Comparison of ENCODE assay signal across 14 mouse cellular contexts in the genomic region with DNA sequence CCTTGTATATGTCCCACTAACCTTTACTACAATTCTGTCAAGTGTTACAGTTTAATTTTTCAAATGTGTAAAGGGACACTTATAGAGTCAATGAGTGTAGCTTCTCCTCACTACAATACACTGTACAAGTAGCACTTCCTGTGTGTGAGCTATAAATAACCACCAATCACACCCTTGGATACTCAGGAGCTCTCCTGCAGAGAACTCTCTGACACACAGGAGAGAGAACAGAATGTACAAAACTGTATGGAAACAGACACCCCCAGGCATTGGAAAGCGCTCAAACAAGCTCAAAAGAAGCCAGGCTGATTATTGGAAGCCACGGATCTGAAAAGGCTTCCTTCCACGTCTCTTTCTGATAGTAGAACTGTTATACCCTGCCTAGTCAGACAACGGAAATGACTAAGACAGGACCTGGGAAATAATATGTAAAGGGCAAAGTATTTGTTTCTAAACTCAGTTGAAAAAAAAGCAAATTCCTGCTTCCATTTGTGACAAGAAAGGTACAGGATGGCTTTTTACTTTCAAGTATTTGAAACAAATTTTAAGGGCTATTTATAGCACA.
DNase-seq lines count a peak whose midpoint lies in the region; ATAC-seq lines count a peak whose summit lies in the region.
"Had no signal": no experiment of that assay in that cellular context is flagged by ENCODE, and none has a peak within 500 bp of the region (broad histone marks: within the 10 kb centered on the region; RNA-seq: fewer than 3 reads in every experiment).

No protein-coding gene starts in this region.

- H3K9me3 ChIP-seq in midbrain, embryonic 15.5 days: no peaks in the 10 kb centered on the region
- H3K9me3 ChIP-seq in midbrain, embryonic 16.5 days (replicated peaks; ENCODE audit: control insufficient read depth, low read length, poor library complexity, severe bottlenecking): no peaks in the 10 kb centered on the region
- no peaks in the 10 kb centered on the region for H3K9me3 ChIP-seq in heart, embryonic 12.5 days (replicated peaks)
- H3K9me3 ChIP-seq: limb, embryonic 10.5 days; liver, embryonic 15.5 days had no signal

- no peak overlapping the region for H3K4me3 ChIP-seq in midbrain, embryonic 15.5 days
- H3K4me3 ChIP-seq in midbrain, embryonic 16.5 days (ENCODE audit: low read depth, low read length): no peak overlapping the region
- no peak overlapping the region for H3K4me3 ChIP-seq in heart, embryonic 12.5 days
- H3K4me3 ChIP-seq: limb, embryonic 10.5 days; liver, embryonic 15.5 days had no signal

- no peak overlapping the region for H3K9ac ChIP-seq in midbrain, embryonic 15.5 days
- no peak overlapping the region for H3K9ac ChIP-seq in midbrain, embryonic 16.5 days (ENCODE audit: low read depth, low read length)
- no peak overlapping the region for H3K9ac ChIP-seq in heart, embryonic 12.5 days
- H3K9ac ChIP-seq: liver, embryonic 15.5 days had no signal

- ATAC-seq in midbrain, embryonic 15.5 days (replicated peaks): peak; percentile 52; the same call in 1 of the 2 replicates
- ATAC-seq in midbrain, embryonic 16.5 days: no peak
- ATAC-seq in heart, embryonic 12.5 days (ENCODE audit: insufficient number of reproducible peaks, low FRiP score): no peak

- 72% methylated on average over 4 of the region's 4 CpGs for WGBS in midbrain, embryonic 15.5 days
- whole genome bisulfite sequencing in midbrain, embryonic 16.5 days: 64% methylated on average over 4 of the region's 4 CpGs
- 65% methylated on average over 4 of the region's 4 CpGs for WGBS in heart, embryonic 12.5 days

- no peak overlapping the region for H3K4me2 ChIP-seq in midbrain, embryonic 15.5 days
- H3K4me2 ChIP-seq in midbrain, embryonic 16.5 days (ENCODE audit: low read length): no peak overlapping the region
- H3K4me2 ChIP-seq in heart, embryonic 12.5 days: no peak overlapping the region
- H3K4me2 ChIP-seq: liver, embryonic 15.5 days had no signal

- peak; percentile 16 for DNase-seq in gastrocnemius, adult 18-20 months (ENCODE audit: low spot score)
- no peak for DNase-seq in gastrocnemius, adult 8-10 months (ENCODE audit: low spot score in 2 of 2)
- peak; percentile 46 for DNase-seq in adipocyte (ENCODE audit: low spot score)
- peak; percentile 18 for DNase-seq in naive thymus-derived CD4-positive, alpha-beta T cell, adult 2 months (ENCODE audit: low read depth)
- no peak for DNase-seq in spleen, postnatal 10 days (ENCODE audit: low spot score in 2 of 2)
- DNase-seq: cerebellum, adult 18-20 months; kidney, postnatal 14 days; layer of hippocampus, postnatal 36 days; right cerebral cortex, postnatal 4 days had no signal

- H3K27me3 ChIP-seq in midbrain, embryonic 15.5 days (replicated peaks): no peaks in the 10 kb centered on the region
- no peaks in the 10 kb centered on the region for H3K27me3 ChIP-seq in midbrain, embryonic 16.5 days (ENCODE audit: control insufficient read depth, insufficient read depth, low read depth, low read length)
- no peaks in the 10 kb centered on the region for H3K27me3 ChIP-seq in heart, embryonic 12.5 days (replicated peaks)
- H3K27me3 ChIP-seq: liver, embryonic 15.5 days had no signal

- no peaks in the 10 kb centered on the region for H3K4me1 ChIP-seq in midbrain, embryonic 15.5 days
- no peaks in the 10 kb centered on the region for H3K4me1 ChIP-seq in midbrain, embryonic 16.5 days (ENCODE audit: control insufficient read depth, insufficient read depth, low read length)
- H3K4me1 ChIP-seq in heart, embryonic 12.5 days (replicated peaks): peaks cover 3% of the 10 kb centered on the region; the same call in 1 of the 2 replicates
- H3K4me1 ChIP-seq: limb, embryonic 10.5 days; liver, embryonic 15.5 days had no signal

- H3K36me3 ChIP-seq in midbrain, embryonic 15.5 days (replicated peaks): no peaks in the 10 kb centered on the region
- no peaks in the 10 kb centered on the region for H3K36me3 ChIP-seq in midbrain, embryonic 16.5 days (ENCODE audit: control insufficient read depth, insufficient read depth, low read length)
- no peaks in the 10 kb centered on the region for H3K36me3 ChIP-seq in heart, embryonic 12.5 days
- H3K36me3 ChIP-seq: limb, embryonic 10.5 days; liver, embryonic 15.5 days had no signal

- no peak overlapping the region for H3K27ac ChIP-seq in midbrain, embryonic 15.5 days
- H3K27ac ChIP-seq in midbrain, embryonic 16.5 days (ENCODE audit: low read length): no peak overlapping the region
- no peak overlapping the region for H3K27ac ChIP-seq in heart, embryonic 12.5 days (ENCODE audit: poor library complexity, severe bottlenecking)
- H3K27ac ChIP-seq: limb, embryonic 10.5 days; liver, embryonic 15.5 days had no signal

Comparison
In these comparisons a context has a peak if more than half of its experiments do, and no peak if none do; other contexts are left out.
1. DNase-seq: peak in gastrocnemius, adult 18-20 months (single experiment), adipocyte (single experiment) and naive thymus-derived CD4-positive, alpha-beta T cell, adult 2 months (single experiment); none in gastrocnemius, adult 8-10 months (0 of 2) and spleen, postnatal 10 days (0 of 2).